Mouse (Mus musculus): ENCODE results near the gene B3gnt7. TPM values are rescaled to one million over a fixed set of nuclear protein-coding genes. Genes with fewer than 3 reads are reported as not detected.

Gene B3gnt7
- total RNA-seq, 1 experiment from 2014 or later, result 0.19 TPM

DNA sequence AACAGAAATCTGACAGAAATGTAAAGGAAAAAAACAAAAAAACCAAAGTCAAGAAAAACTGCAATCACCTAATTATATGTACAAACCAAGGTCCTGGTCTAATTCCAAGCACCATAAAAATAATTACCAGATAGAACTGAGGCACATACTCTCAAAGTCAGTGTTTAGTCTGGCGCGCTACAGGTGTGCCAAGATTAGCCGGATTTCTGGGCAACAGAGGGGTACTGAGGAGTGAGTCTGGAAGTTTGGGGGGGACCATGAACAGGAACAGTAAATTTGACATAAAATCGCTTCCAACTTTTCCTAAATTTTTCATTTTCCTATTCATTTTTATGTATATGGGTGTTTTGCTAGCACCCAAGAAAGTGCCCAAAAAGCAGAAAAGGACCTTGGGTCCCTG, 43.3 kb downstream of the B3gnt7 start:
- no peak for DNase-seq

DNA sequence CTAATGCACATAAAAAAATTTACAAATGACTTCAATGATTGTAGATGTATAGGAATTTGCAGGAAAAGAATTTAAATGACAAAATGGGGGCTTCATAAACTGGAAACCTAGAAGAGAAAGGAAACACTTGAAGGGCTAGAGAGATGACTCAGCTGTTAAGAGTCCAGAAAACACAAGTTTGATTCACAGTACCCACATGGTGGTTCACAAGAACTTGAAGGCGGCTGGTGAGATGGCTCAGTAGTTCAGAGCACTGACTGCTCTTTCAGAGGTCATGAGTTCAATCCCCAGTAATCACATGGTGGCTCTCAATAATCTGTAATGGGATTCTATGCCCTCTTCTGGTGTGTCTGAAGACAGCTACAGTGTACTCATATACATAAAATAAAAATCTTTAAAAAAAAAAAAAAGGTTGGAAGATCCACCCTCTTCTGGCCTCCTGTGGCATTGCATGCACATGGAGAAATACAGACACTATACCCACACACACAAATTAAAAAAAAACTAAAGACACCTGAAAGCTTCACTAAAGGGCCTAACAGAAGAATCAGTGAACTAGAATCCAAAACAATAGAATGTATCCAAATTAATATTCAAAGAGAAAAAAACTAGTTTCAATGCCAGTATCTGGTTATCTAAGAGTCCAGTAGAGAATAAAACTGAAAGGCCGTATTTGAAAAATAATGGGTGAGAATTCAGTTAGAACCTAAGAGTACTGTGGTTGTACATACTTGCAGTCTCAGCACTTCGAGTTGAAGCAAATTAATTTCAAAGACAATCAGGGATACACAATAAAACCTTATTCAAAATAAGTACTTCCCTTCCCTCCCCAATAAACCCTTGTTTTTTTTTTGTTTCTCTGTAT, 44.5 kb downstream of the B3gnt7 start:
- no peak for DNase-seq

DNA sequence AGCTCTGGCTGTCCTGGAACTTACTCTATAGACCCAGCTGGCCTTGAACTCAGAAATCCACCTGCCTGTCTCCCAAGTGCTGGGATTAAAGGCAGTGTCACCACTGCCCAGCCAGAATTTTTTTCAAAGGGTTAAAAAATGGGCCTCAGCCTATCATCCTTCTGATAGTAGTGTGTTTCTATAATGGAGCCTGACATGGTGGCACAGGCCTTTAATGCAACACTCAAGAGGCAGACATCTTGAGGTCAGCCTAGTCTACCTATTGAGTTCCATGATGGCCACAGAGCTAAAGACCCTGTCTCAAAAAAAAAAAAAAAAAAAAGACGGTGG, 45.0 kb downstream of the B3gnt7 start:
- DNase-seq, result no peak

DNA sequence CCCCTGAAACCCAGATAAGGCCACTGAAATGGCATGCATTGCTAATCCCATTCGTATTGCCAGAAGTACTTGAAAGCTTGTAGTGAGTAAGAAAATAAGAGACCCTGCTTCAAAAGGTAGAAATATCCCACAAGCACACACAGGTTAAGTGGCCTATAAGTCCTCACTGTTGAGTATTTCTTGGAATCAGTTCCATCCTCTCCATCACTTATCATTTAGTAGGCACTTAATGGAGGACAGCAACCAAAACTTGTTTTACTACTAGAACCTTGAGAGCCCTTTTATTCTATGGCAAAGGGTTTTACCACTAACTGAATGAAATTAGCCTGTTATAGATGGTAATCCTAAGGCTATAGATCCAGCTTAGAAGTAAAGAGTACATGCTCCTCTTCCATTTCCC, 45.5 kb downstream of the B3gnt7 start:
- no peak for DNase-seq

DNA sequence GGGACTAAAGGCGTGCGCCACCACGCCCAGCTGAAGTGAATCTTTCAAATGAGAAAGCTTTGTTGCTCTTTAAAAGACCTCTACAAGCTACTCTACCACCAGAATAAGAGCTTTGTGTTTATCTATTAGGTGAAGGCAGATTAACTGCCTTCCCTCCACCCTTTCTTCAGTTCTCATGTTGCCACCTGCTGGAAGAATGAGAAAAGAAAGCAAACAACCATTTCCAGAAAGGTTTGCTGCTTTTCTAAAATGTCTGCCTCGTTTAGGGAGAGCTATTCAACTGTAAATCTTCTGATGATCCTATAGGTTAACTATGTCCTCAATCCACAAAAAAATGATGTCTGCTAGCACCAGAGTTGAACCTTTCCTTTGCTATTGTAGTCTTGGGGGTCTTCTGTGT, 46.2 kb downstream of the B3gnt7 start:
- no peak for DNase-seq

DNA sequence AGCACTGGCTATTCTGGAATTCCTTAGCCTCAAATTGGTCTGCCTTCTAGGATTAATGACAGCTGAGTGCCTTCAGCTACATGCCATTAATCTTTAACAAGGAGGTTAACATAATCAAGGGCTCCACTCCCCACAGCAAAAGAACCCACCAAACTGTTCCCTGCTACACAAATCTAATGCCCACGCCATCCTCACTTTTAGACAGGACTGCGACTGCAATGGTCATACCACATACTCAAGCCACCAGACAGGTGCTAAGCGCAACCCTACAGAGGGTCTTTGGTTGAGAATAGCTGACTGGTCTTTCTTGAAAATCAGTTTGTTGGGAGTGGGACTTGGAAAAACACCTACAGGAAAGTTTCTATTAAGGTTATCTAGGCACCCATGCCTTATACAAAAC, 46.6 kb downstream of the B3gnt7 start:
- DNase-seq, result no peak

DNA sequence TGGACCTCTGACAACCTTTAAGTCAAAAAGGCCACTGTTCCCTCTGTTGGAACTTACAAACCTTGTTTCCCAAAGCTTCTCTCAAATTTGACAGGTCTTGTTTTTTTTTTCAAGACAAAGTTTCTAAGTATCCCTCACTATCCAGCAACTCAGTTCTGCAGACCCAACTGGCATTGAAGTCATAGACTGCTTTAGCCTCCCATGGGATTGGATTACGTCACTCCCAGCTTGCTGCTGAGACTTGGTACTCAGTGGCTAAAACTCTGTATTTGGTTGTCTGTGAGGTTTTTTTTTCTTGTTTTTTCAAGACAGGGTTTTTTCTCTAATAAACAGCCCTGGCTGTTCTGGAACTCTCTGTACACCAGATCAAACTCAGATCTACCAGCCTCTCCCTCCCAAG, 47.1 kb downstream of the B3gnt7 start:
- peak; percentile 29 for DNase-seq

DNA sequence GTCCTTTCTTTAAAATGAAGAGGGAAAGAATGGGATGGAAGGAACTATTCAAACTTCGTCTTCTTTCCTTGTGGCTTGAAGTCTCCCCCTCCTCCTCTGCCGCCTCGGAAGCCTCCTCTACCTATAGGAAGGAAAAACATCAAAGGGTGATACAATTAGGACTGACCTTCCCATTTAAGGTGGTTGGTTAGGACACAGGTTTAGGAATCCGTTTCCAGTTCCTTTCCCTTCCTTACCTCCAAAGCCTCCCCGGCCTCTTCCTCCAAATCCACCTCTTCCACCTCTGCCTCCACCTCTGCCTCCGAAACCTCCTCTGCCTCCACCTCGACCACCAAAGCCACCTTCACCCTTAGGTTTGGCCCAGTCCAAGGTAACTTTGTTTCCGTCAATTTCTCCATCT, 47.9 kb downstream of the B3gnt7 start:
- no peak for DNase-seq

DNA sequence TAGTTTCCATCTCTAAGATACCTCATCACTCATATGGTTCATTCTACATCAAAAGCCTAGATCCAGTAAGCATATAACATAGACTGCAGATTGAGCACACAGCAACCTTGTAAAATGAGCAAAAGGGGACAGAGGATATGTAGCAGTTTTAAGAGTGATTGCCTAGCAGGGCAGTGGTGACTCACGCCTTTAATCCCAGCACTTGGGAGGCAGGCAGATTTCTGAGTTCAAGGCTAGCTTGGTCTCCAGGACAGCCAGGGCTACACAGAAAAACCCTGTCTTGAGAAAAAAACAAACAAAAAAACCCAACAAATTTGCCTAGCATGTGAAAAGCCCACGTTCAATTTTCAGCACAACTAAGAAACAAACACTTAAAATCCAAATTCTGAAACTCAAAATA, 51.6 kb downstream of the B3gnt7 start:
- DNase-seq, result peak; percentile 44

Small RNAs within 50 kb of the gene (microRNA-seq; reads per million reads assigned to microRNA genes)
- gene mmu-mir-3535, result 136 to 328 reads per million in 2 experiments

Other genes starting within 250 kb of the B3gnt7 start
- gene Psmd1, start 238.4 kb upstream of the B3gnt7 start, total RNA-seq (2021), result 107 TPM in 2 replicates
- gene Htr2b, start 190.9 kb upstream of the B3gnt7 start, total RNA-seq (2021), result not detected in 2 replicates
- gene Gm21972, start 169.2 kb upstream of the B3gnt7 start, total RNA-seq (2021), result 1.4 and 3.3 TPM in 2 replicates
- 8.3 and 10.6 TPM in 2 replicates for gene Armc9, start 148.1 kb upstream of the B3gnt7 start, total RNA-seq (2021)
- 330 and 396 TPM in 2 replicates for gene Ncl, start 56.6 kb downstream of the B3gnt7 start, total RNA-seq (2021)
- not detected in 2 replicates for gene Nmur1, start 123.4 kb downstream of the B3gnt7 start, total RNA-seq (2021)
- not detected in 2 replicates for gene Tex44, start 123.5 kb downstream of the B3gnt7 start, total RNA-seq (2021)
- 806 and 848 TPM in 2 replicates for gene Ptma, start 223.9 kb downstream of the B3gnt7 start, total RNA-seq (2021)